Mouse (Mus musculus) right cerebral cortex, postnatal 10 days (tissue): ENCODE measurements around the gene Gm20479.

Experiments
- DNase-seq, 2 experiments: peaks; one replicate each; pipeline ENCODE4 v3.0.0; 2021; ENCODE audit warnings: low spot score in 2 of 2

Gm20479 gene

GRCm38 (mm10) chr7:27356861-27357594 lies at the start of gene Gm20479:
Gene Gm20479, minus strand, starts transcription at chr7:27357419.
- peak; percentile 34 to 50 for DNase-seq

DNA sequence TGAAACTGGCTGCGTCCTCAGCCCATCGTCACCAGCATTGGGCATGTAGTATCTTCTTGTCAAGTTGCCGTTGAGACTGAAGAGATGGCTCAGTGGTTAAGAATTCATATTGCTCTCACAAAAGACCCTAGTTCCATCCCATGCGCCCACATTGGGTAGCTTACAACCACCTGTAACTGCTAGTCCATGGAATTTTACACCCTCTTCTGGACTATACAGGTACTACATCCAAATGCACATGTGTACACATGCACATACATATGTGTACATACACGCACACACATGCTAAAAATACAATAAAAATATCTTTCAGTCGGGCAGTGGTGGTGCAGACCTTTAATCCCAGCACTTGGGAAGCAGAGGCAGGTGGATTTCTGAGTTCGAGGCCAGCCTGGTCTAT lies 49.3 kb upstream of the Gm20479 start:
- DNase-seq = no peak

GRCm38 (mm10) chr7:27404203-27404942 lies 47.2 kb upstream of the Gm20479 start:
- no peak for DNase-seq

GRCm38 (mm10) chr7:27402675-27403074 lies 45.5 kb upstream of the Gm20479 start:
- peak; percentile 72 to 80 for DNase-seq

DNA sequence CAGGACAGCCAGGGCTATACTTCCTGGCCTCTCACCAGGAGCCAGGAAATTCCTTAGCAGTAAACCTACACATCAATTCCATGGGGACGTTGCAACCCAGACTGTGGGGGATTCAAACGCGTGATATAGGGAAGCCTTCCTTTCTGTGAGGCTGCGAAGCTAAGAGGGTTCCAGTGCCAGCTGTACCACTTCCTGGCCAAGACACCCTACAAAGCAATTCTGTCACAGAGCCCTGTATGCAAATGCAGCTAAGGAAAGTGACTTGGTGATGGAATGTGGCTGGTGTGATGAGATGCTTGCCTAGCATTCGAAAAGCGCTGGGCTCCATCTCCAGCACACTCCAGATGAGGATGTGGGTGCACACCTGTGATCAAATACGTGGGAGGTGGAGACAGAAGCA lies 43.3 kb upstream of the Gm20479 start:
- DNase-seq = no peak

- DNase-seq = peak; percentile 72 to 79
Observed at GRCm38 (mm10) chr7:27397048-27397949, 40.1 kb upstream of the Gm20479 start.

DNA sequence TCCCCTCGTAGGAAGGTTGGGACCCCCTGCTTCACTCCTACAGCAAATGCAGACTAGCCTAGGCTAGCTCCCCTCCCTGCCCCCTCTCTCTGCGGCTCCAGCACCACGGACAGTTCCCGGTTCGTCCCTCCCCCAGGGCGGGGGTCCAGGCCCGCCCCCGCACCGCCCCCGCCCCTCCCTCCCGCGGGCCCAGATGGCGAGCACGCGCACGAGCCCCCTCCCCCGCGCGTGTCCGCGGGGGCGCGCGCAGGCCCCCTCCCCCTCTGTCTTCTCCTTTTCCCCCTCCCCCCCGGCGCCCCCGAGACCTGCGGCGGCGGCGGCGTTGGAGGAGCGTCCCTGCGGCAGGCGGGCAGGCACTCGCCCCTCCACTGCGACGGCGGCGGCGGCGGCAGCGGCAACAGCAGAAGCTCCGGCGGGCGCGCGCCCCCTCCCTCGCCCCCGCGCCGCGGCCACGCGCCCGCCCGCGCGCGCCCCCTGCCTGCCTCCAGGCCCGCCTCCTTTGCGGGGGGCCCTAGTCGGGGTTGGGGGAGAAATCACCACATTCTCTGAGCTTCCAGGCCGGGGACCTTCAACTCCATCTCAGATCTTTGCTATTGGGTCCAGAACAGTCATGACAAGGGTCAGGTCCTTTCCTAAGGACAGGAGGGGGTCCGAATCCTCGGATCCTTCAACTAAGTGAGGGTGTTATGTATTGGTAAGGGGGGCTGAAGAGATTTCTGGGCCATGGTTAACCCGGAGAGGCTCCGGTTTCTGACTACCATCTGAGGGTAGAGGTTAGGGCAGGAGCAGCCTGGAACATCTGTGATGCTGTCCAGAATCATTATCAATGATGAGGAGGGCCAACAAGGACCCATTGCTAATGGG lies 39.2 kb upstream of the Gm20479 start:
- DNase-seq = peak; percentile 72 to 77

- no peak for DNase-seq
Observed at GRCm38 (mm10) chr7:27395521-27396183, 38.4 kb upstream of the Gm20479 start.

GRCm38 (mm10) chr7:27391416-27391815 lies 34.2 kb upstream of the Gm20479 start:
- DNase-seq = no peak

- no peak for DNase-seq
Observed at GRCm38 (mm10) chr7:27389213-27389612, 32.0 kb upstream of the Gm20479 start.

DNA sequence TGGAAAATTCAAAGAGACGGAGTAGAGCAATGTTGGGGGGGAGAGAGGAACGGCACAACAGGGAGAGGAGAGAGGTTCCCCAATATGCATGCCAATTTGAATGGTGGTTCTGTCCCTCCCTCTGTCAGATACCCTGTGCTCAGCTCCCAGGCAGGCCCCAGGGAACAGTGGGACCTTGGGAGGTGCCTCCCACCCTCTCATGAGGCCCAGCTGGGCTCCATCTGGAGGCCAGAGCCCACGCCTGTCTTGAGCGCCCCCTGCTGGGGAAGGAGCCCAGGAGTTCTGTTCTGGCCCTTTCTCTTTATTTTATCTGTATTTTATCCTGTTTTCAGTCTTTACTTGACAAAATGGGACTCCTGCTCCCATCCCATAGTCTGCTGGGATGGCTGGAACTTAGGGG lies 27.5 kb upstream of the Gm20479 start:
- DNase-seq = no peak

DNA sequence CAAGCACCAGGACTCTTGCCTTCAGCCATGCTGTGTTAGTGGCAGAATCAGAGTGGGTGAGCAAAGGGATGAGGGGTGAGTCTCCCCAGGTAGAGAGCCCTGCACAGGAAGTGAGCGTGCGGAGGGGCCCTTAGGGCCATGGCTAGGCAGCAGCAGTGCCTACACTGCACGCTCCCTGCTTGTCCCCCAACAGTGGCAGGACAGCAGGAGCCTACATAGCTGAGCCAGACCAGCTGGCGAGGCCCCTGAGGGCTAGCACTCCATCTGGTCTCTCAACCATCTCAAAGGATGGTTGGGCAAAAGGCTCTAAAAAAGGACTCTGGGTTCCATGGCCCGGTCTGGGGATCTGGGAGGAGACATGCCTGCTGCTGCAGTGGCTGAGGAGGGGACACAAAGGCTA lies 26.9 kb upstream of the Gm20479 start:
- DNase-seq = no peak

GRCm38 (mm10) chr7:27383233-27383632 lies 26.0 kb upstream of the Gm20479 start:
- no peak for DNase-seq

- DNase-seq = no peak
Observed at GRCm38 (mm10) chr7:27381560-27381959, 24.3 kb upstream of the Gm20479 start.

- DNase-seq = no peak
Observed at GRCm38 (mm10) chr7:27381009-27381408, 23.8 kb upstream of the Gm20479 start.

DNA sequence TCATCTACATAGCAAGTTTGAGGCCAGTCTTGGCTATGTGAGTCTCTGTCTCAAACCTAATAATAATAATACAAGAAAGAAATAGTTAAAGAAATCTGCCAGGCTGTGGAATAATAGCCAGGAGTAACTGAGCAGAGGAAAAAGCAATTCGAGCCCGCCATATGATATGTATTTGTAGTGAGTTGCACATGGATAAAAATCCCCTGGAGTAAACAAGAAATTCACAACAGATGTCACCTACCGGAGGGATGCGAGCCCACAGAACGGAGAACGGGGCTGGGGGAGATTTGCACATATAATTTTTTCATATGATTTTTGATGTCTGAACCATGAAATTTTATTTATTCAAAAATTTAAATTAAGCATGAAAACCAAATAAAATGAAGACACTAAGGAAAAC lies 22.6 kb upstream of the Gm20479 start:
- DNase-seq = no peak

DNA sequence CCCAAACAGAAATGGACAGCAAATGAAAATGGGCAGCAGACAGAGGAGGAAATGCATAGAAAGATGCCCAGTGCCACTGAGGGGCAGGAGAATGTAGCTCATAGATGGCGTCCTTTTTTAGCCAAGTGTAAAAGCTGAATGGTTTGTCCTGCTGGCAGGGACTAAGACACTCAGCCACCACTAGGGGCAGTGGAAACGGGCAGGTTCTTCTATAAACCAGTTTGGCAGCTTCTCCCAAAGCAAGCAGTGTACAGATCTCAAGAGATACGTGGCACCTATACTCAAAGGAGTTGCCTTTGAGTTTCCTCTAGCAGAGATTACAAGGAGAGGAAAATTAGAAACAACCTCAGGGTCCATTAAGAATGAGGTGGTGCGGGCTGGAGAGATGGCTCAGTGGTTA lies 21.2 kb upstream of the Gm20479 start:
- DNase-seq = peak in 1 of 2 experiments; percentile 60

- DNase-seq = peak; percentile 57 to 68
Observed at GRCm38 (mm10) chr7:27375274-27375673, 18.1 kb upstream of the Gm20479 start.

DNA sequence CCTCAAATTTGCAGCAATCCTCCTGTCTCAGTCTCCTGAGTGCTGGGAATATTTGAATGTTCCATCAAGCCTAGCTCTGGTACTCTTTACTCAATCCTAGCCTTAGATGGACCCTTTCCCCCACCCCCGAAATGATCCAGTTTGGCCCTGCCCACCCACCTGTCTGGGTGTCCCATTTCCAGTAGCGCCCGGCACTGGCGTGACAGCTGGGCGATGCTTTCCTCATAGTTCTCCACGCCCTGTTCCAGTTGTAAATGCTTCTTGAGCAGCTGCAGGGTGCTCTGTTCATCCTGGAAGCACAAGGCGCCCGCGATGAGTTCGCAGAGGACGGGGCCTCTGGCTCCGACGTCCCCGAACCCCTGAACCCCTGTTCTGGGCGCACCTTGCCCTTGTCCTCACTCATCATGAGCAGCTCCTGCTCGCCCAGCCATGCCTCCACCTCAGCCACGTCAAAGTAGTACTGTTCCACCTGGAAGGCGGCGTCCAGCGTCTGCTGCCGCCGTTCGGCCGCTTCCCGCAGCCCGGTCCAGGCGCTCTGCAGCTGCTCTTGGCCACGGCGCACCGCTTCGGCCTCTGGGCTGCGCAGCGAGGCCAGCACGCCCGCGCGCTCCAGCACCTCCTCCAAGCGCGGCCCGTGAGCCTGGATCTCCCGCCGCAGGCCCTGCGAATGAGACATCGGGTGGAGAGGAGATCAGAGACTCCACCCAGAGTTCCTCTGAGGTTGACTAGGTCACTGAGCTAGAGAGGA lies 14.7 kb upstream of the Gm20479 start:
- DNase-seq = peak in 1 of 2 experiments; percentile 28

GRCm38 (mm10) chr7:27369111-27369510 lies 11.9 kb upstream of the Gm20479 start:
- peak in 1 of 2 experiments; percentile 31 for DNase-seq
